Mouse (Mus musculus): ENCODE measurements around the gene Mettl26. TPM values are rescaled to one million over a fixed set of nuclear protein-coding genes. Genes with fewer than 3 reads are reported as not detected.
A peak's percentile ranks its signal among the peaks of the same experiment; 100 is the strongest.

The Mettl26 gene
- polyA plus RNA-seq, 1 experiment = 17.0 TPM

DNA sequence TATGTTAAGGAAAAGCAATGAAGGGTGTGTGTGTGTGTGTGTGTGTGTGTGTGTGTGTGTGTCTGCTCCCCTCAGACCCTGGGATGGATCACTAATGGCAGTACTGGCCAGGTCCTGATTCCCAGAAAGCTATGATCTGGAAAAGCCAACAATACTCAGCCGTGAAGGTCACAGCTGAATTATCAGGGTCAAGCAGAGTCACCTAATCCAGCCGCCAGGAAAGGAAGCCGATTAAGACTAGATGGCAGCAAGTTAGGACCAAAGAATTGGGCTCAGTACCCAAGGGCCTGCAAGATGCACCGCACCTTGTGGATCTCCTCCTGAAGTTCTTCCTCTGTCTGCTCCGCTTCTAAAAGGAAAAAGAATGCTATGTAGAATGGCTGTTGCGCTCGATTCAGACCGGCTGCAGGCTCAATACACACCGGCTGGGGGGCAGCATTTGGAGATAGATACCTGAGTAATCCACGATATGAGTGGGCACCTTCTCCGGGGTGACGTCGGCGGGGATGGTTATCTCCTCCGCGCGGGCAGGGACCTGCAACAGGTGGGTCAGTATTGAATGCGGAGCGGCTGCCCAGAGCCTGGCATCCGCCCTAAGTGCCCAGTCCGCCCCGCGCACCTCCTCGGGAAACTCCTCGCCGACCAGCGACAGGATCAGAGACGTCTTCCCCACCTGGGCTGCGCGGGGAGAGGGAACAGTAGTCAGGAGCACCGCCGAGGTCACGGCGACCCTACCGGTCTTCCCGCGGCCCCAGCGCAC, 31.1 kb upstream of the Mettl26 start:
- Histone ChIP-seq H3K4me3 (ENCODE audit: insufficient read depth, low read length) (peak overlapping the region; percentile 79), H3K27ac (ENCODE audit: insufficient read depth, low read depth, low read length) (peak overlapping the region; percentile 42), H3K4me1 (ENCODE audit: control insufficient read depth, insufficient read depth, low read length) (peaks cover 10% of the 10 kb centered on the region)
- TF ChIP-seq CTCF (IDR thresholded peaks at IDR 0.05; ENCODE audit: low read depth, low read length) (no peak), POLR2A (IDR thresholded peaks at IDR 0.05; ENCODE audit: borderline replicate concordance, low read depth, low read length) (no peak)

DNA sequence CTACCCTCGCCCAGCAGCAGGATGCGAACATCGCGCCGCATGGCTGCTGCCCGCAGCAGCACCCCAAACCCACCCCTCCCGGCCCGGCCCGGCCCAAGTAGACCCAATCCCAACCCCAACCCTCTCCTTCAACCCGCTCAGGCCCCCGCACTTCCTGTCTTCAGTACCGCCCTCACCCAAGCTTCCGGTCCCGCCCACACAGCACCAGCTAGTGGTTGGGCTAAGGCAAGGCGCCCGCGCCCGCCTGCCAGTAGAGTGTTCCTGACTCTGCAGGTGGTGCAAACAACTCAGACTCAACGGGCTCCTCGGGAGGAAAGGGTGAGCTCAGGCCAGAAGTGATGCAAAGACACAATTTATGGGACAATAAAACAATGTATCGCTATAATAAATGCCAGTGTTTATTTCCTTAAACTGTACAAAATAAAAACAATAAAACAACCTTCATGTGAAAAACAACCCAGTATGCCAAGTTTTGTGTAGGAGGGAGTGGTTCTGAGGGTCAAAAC, 30.4 kb upstream of the Mettl26 start, which contains the start of gene Rhot2:
Rhot2 (minus strand) TSS at position 456 of the 506 bp plus-strand sequence.
- peak within 1 kb of the TSS; percentile 79 for H3K4me3 ChIP-seq (ENCODE audit: insufficient read depth, low read length)
- H3K4me1 ChIP-seq (ENCODE audit: control insufficient read depth, insufficient read depth, low read length) = peaks cover 10% of the 10 kb centered on the region
- TF ChIP-seq CTCF (IDR thresholded peaks at IDR 0.05; ENCODE audit: low read depth, low read length) = no peak
- TF ChIP-seq POLR2A (IDR thresholded peaks at IDR 0.05; ENCODE audit: borderline replicate concordance, low read depth, low read length) = no peak
- H3K27ac ChIP-seq (ENCODE audit: insufficient read depth, low read depth, low read length) = peak within 1 kb of the TSS; percentile 51

DNA sequence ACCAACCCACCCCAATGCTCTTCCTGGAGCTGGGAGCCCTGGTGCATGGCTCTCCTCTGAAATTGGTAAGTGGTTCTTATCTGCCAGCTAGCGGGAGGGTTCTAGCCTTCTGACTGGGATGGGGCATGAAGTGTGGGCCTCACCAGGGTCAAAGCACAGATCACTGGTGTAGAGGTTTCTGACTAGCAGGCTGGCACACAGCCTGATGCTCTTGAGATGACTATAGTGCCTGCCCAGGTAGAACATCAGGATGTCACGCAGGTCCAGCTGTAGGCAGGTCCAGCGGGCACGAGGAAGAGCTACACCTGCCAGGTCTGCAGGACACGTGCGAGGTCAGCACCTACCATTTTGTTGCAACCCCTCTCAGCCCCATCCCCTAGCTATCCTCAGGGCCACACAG, 14.6 kb upstream of the Mettl26 start:
- 0 out of 2 replicates have a peak, but pooled peaks cover 5% of the 10 kb centered on the region for H3K4me1 ChIP-seq (ENCODE audit: control insufficient read depth, insufficient read depth, low read length)

DNA sequence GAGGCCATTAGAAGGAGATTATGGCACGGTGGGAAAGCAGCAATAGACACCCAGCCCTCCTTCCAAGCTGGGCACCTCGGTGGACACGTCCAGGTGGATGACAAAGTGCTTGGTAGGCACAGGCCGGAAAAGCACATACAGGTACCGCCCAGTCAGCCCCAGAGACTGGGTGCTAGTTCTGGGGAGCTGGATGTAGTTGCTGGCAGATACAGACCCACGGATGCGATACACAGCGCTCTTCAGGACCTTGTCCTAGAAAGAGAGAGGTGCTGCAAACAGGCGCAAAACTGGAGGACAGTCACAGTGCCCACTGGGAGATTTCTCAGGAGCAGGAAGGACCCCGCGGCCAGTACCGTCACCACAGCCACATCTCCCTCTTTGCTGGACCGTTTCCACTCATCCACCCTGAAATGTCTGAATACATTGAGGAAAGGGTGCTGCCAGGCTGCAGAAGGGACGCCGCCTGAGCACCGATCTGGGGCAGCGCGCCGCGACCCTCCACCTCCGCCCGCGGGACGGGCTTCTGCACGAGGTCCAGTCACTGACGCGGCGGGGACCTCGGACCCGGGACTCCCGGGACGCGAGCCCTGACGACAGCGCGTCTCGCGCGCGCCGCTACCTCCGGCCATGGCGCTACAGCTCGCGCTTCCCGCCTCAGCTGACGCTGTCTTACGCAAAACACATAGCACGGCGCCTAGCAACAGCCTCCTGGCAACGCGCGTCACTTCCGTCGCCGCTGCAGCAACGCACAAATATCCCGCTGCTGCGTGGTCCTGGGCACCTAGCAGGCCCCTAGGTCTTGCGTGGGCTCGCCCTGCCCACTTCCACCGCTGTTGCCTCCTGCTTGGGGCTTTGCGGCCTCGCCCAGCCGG, 13.8 kb upstream of the Mettl26 start, which contains the start of gene Wdr90:
Wdr90 (minus strand) TSS at position 670 of the 872 bp plus-strand sequence.
- TF ChIP-seq POLR2A (IDR thresholded peaks at IDR 0.05; ENCODE audit: borderline replicate concordance, low read depth, low read length) = no peak
- no peak for TF ChIP-seq CTCF (IDR thresholded peaks at IDR 0.05; ENCODE audit: low read depth, low read length)
- 0 out of 2 replicates have a peak, but pooled peaks cover 5% of the 10 kb centered on the region for H3K4me1 ChIP-seq (ENCODE audit: control insufficient read depth, insufficient read depth, low read length)
- H3K4me3 ChIP-seq (ENCODE audit: insufficient read depth, low read length) = peak within 1 kb of the TSS; percentile 69
- peak within 1 kb of the TSS; percentile 3 for H3K27ac ChIP-seq (ENCODE audit: insufficient read depth, low read depth, low read length)

More for the DNA sequence above, 14.6 kb upstream of the Mettl26 start:
- no peak for TF ChIP-seq POLR2A (IDR thresholded peaks at IDR 0.05; ENCODE audit: borderline replicate concordance, low read depth, low read length)
- no peak for TF ChIP-seq CTCF (IDR thresholded peaks at IDR 0.05; ENCODE audit: low read depth, low read length)
- no peak overlapping the region for H3K27ac ChIP-seq (ENCODE audit: insufficient read depth, low read depth, low read length)
- peak overlapping the region; percentile 69; the same call in 1 of the 2 replicates for H3K4me3 ChIP-seq (ENCODE audit: insufficient read depth, low read length)

DNA sequence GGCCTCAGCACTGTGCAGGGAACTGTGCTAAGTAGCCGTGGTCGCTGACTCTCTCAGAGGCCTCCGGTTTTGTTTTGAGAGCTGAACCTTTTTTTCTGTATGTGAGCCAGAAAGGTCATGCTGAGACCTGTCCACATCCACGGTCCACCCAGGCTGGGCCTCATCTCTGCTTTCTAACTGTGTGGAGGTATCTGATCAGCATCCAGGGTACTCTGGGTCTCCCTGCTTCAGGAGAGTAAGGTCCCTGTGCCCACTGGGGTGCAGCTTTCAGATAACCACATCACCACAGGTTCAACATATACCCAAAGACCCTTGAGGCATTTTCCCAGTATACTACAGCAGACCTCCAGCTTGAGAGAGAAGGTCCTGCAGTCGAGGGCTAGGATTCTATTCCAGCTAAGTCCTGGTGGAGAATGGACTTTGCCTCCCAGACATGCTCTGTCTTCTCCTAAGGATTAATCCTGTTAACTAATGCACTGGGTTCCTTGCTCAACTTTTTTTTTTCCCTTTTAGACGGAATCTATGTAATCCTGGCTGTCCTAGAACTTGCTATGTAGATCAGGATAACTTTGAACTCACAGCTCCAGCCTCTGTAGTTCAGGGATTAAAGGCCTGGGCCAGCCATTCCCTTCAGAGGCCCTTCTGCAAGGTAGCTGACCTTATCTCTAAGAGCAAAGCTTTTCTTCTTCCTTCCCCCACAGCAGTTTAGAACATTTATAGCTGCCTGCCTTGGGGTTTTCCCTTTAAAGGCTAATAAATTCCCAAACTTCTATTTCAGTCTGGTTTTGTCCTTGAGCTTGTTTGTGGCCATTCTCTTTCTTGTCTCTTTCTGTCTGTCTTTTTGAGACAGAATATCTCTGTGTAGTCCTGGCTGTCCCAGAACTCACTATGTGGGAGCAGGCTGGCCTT, 12.9 kb upstream of the Mettl26 start:
- peak overlapping the region; percentile 69 for H3K4me3 ChIP-seq (ENCODE audit: insufficient read depth, low read length)
- peak overlapping the region; percentile 3 for H3K27ac ChIP-seq (ENCODE audit: insufficient read depth, low read depth, low read length)
- TF ChIP-seq CTCF (IDR thresholded peaks at IDR 0.05; ENCODE audit: low read depth, low read length) (no peak), POLR2A (IDR thresholded peaks at IDR 0.05; ENCODE audit: borderline replicate concordance, low read depth, low read length) (no peak)
- peaks cover 9% of the 10 kb centered on the region for H3K4me1 ChIP-seq (ENCODE audit: control insufficient read depth, insufficient read depth, low read length)

DNA sequence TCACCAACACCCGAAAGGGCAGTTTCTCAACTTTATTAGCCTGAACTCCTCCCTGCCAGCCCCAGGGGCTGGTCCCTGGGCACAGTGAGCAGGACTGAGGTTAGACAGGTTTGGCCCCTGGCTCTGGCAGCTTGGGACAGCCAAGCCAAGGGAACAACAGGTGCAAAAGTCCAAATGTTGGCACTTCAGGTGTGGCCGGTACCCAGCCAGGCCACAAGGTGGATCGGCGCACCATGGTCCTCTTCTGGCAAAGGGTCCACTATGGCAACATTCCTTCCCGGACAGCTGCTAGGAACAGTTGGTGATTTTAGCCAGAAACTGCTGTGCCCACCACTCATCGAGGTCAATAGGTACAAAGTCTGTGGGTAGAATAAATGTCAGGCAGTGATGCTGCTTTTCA, 11.2 kb upstream of the Mettl26 start:
- TF ChIP-seq POLR2A (IDR thresholded peaks at IDR 0.05; ENCODE audit: borderline replicate concordance, low read depth, low read length) (no peak), CTCF (IDR thresholded peaks at IDR 0.05; ENCODE audit: low read depth, low read length) (no peak)
- no peak overlapping the region for H3K4me3 ChIP-seq (ENCODE audit: insufficient read depth, low read length)
- peaks cover 10% of the 10 kb centered on the region for H3K4me1 ChIP-seq (ENCODE audit: control insufficient read depth, insufficient read depth, low read length)
- no peak overlapping the region for H3K27ac ChIP-seq (ENCODE audit: insufficient read depth, low read depth, low read length)

DNA sequence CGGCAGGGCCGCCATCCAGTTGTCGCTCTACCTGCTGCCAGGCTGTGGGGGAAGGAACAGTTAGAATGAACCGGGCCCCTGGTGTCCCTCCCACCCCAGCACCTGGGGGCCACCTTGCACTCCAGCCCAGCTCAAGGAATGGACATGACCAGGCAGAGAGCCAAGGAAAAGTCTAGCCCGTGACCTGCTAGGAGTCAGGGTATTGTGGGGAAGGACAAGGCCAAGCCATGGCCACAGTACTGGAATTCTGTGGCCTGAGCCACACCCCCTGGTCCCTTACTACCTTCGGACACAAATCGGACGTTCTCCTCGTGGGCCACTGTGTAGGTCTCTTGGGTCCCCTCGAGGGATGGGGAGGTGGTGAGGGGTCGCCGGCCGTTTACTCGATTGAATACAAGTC, 10.6 kb upstream of the Mettl26 start:
- Histone ChIP-seq H3K4me1 (ENCODE audit: control insufficient read depth, insufficient read depth, low read length) (peaks cover 15% of the 10 kb centered on the region), H3K4me3 (ENCODE audit: insufficient read depth, low read length) (no peak overlapping the region), H3K27ac (ENCODE audit: insufficient read depth, low read depth, low read length) (no peak overlapping the region)
- TF ChIP-seq POLR2A (IDR thresholded peaks at IDR 0.05; ENCODE audit: borderline replicate concordance, low read depth, low read length) = no peak
- no peak for TF ChIP-seq CTCF (IDR thresholded peaks at IDR 0.05; ENCODE audit: low read depth, low read length)

DNA sequence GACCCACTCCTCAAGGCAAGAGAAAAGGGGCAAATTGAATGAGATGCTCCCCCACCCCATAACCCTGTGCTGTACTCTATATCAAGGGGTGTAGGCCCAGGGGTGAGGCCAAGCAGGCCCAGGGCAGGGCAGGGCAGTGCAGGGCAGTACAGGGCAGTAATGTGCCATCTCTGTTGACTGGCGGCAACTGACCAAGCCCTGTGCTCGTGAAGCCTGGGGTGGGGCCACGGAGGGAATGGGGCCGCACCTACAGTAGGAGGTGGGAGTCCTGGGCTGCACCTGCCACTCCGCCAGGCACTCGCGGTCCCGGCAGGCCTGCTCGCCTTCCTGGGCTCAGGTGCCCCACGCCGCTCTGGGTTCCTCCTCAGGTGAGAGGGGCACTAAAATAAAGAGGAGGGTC, 9.6 kb upstream of the Mettl26 start:
- Histone ChIP-seq H3K27ac (ENCODE audit: insufficient read depth, low read depth, low read length) (no peak overlapping the region), H3K4me3 (ENCODE audit: insufficient read depth, low read length) (no peak overlapping the region), H3K4me1 (ENCODE audit: control insufficient read depth, insufficient read depth, low read length) (peaks cover 15% of the 10 kb centered on the region)
- TF ChIP-seq POLR2A (IDR thresholded peaks at IDR 0.05; ENCODE audit: borderline replicate concordance, low read depth, low read length) (no peak), CTCF (IDR thresholded peaks at IDR 0.05; ENCODE audit: low read depth, low read length) (no peak)

DNA sequence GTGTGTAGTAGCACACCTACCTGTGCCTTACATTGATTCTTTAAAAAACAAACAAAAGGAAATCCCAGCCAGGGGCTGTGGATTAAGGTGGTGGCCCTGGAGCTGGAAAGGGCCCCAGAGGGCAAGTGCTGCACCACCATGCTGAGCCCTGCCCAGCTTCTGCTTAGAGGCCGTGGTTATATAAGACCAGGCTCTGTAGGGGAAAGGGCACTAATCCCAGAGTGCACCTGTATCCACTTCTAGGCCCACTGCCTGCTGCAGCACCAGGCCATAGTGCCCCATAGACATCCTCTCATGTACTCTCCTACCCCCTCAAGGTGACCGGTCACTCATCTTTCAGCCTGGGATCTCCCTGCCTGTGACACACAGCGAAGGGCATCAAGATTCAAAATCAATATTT, 8.7 kb upstream of the Mettl26 start:
- Histone ChIP-seq H3K4me3 (ENCODE audit: insufficient read depth, low read length) (no peak overlapping the region), H3K27ac (ENCODE audit: insufficient read depth, low read depth, low read length) (no peak overlapping the region), H3K4me1 (ENCODE audit: control insufficient read depth, insufficient read depth, low read length) (peaks cover 10% of the 10 kb centered on the region)
- TF ChIP-seq CTCF (IDR thresholded peaks at IDR 0.05; ENCODE audit: low read depth, low read length) (no peak), POLR2A (IDR thresholded peaks at IDR 0.05; ENCODE audit: borderline replicate concordance, low read depth, low read length) (no peak)
